Mouse (Mus musculus) bone marrow, adult 2 months (tissue): ENCODE measurements around the gene Arl6ip1. TPM values are rescaled to one million over a fixed set of nuclear protein-coding genes. Genes with fewer than 3 reads are reported as not detected.
"Not testable (repeated sequence)": the region's sequence is repeated elsewhere in the genome, so short reads cannot be mapped to it uniquely, and the experiment has no call there.

ENCODE experiments used
- H3K27ac ChIP-seq: fragments of 200-500 bp; 2 replicates; pipeline ENCODE4 v1.5.1; 2012; ENCODE audit warnings: low read depth, mild to moderate bottlenecking, control low read depth, inconsistent platforms, low read length; ENCODE audit not compliant: control insufficient read depth, poor library complexity, insufficient read depth
- H3K4me1 ChIP-seq: fragments of 200-500 bp; 2 replicates; pipeline ENCODE4 v1.6.1; 2011; ENCODE audit warnings: low read length; ENCODE audit not compliant: control insufficient read depth, insufficient read depth
- H3K4me3 ChIP-seq: fragments of 200-500 bp; replicated peaks from 2 replicates; pipeline ENCODE3; 2011; ENCODE audit warnings: mild to moderate bottlenecking, low read depth, low read length, control low read depth; ENCODE audit not compliant: control insufficient read depth
- CTCF ChIP-seq: fragments of 200-500 bp; IDR thresholded peaks from 2 replicates; pipeline ENCODE4 v1.5.1; 2011; ENCODE audit warnings: low read length, control low read depth; ENCODE audit not compliant: control insufficient read depth, insufficient read depth
- POLR2A ChIP-seq: fragments of 200-500 bp; IDR thresholded peaks from 2 replicates; pipeline ENCODE4 v1.6.1; 2011; ENCODE audit warnings: low read depth, mild to moderate bottlenecking, control low read depth, low read length, borderline replicate concordance; ENCODE audit not compliant: control insufficient read depth
- WGBS: fragments of 180-500 bp; shearing (Covaris S2); methylation state at CpG from one replicate; pipeline ENCODE4 v1.1.7; 2018; 5-methylcytosine and 5-hydroxymethylcytosine counted together
- polyA plus RNA-seq: library from polyadenylated mRNA; stranded (reverse); fragments of >200 nt; gene quantifications from 2 replicates; pipeline ENCODE4 v1.2.4, GENCODE M21; 2011; ENCODE audit warnings: low replicate concordance; ENCODE audit not compliant: missing spikeins, insufficient read depth, insufficient read length

Arl6ip1 gene
- polyA plus RNA-seq, result 130 and 142 TPM in 2 replicates

- Histone ChIP-seq H3K4me1 (no peaks in the 10 kb centered on the region; the same call in 1 of the 2 replicates), H3K27ac (peak within 1 kb of the TSS; percentile 92), H3K4me3 (peak within 1 kb of the TSS; percentile 86)
- peak; percentile 100 for TF ChIP-seq POLR2A
- peak; percentile 14; the same call in 1 of the 2 replicates for TF ChIP-seq CTCF
- under 1% methylated on average over 39 of the region's 39 CpGs for WGBS
Observed at GRCm38 (mm10) chr7:118129430-118130041, at the start of gene Arl6ip1. Gene Arl6ip1, minus strand, starts transcription at chr7:118129662.

DNA sequence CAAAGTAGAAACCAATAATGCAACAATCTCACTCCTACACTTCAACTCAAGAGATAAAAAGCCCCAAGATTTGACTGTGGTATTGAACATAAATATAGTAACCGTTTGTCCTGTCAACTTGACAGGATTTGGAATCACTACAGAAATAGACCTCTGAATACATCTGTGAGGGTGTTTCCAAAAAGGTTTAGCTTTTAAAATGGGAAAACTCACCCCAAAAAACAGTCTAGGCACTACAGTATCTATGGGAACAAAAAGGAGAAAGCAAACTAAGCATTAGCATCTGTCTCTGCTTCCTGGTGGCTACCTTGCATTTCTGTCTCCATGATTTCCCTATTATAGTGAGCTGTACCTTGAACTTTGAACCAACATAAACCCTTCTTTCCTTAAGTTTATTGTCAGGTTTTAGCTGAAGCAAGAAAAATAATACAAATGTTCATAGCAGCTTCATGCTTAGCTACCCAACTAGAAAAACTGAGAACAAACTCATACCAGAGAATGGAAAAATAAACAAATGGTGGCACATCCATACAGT, 46.4 kb upstream of the Arl6ip1 start:
- 59% methylated on average over 1 of the region's 1 CpGs for WGBS
- no peak for TF ChIP-seq CTCF
- TF ChIP-seq POLR2A, result no peak
- H3K4me1 ChIP-seq, result no peaks in the 10 kb centered on the region
- no peak overlapping the region for H3K27ac ChIP-seq
- H3K4me3 ChIP-seq, result no peak overlapping the region

- H3K27ac ChIP-seq, H3K4me1 ChIP-seq, H3K4me3 ChIP-seq: not testable (repeated sequence)
- WGBS, result 55% methylated on average over 2 of the region's 2 CpGs
Observed at GRCm38 (mm10) chr7:118170125-118170524, 40.7 kb upstream of the Arl6ip1 start.

- Histone ChIP-seq H3K4me1 (no peaks in the 10 kb centered on the region), H3K27ac (no peak overlapping the region), H3K4me3 (no peak overlapping the region)
- TF ChIP-seq POLR2A, result no peak
- 91% methylated on average over 8 of the region's 8 CpGs for WGBS
Observed at GRCm38 (mm10) chr7:118163006-118163405, 33.5 kb upstream of the Arl6ip1 start.

DNA sequence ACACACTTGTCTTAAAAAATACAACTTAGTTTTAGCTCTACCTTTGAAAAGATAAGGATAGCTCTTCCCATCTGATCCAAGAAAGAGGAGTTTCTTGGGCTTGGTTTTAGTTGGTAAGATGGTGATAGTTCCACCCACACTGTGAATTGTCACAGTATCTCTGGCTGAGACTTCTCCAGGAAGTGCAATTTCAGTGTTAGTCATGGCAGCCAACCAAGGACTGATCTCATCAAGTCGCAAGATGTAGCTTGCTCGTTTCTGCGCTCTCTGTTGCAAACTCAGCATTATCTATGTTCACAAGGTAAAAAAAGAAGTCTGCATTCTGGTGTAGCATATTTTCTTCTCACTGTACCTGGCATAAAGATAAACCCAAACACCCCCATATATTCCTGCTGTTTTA, 30.7 kb upstream of the Arl6ip1 start:
- H3K4me1 ChIP-seq, result no peaks in the 10 kb centered on the region
- no peak for TF ChIP-seq POLR2A
- TF ChIP-seq CTCF, result no peak
- H3K4me3 ChIP-seq, result no peak overlapping the region
- 83% methylated on average over 3 of the region's 3 CpGs for WGBS
- H3K27ac ChIP-seq, result no peak overlapping the region

GRCm38 (mm10) chr7:118156461-118156860, 27.0 kb upstream of the Arl6ip1 start:
- 96% methylated on average over 7 of the region's 7 CpGs for WGBS
- Histone ChIP-seq H3K27ac (no peak overlapping the region), H3K4me3 (no peak overlapping the region), H3K4me1 (no peaks in the 10 kb centered on the region)
- TF ChIP-seq CTCF (no peak), POLR2A (no peak)

GRCm38 (mm10) chr7:118154150-118154549, 24.7 kb upstream of the Arl6ip1 start:
- H3K4me3 ChIP-seq, result no peak overlapping the region
- H3K4me1 ChIP-seq, result no peaks in the 10 kb centered on the region
- 68% methylated on average over 6 of the region's 6 CpGs for WGBS
- H3K27ac ChIP-seq, result no peak overlapping the region
- TF ChIP-seq CTCF (no peak), POLR2A (no peak)

DNA sequence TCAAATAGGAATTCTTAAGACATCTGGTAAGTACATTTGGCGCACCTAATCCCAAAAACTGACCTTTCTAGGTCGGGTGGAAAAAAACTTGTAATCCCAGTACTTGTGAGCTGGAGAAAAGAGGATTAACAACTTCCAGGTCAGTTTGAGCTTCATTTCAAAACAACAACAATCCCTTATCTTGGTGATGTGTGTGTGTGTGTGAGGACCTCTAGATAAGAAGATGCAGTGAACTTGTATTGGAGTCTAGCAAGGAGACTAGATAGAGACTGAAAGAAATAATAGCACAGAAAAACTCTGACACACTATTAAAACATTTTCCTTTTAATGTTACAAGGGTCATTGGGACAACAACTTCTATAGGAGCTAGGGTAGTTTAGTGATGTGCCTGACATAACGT, 14.1 kb upstream of the Arl6ip1 start:
- no peak overlapping the region for H3K4me3 ChIP-seq

GRCm38 (mm10) chr7:118143123-118143522, 13.7 kb upstream of the Arl6ip1 start:
- no peak for TF ChIP-seq POLR2A
- TF ChIP-seq CTCF, result no peak
- 64% methylated on average over 4 of the region's 4 CpGs for WGBS
- Histone ChIP-seq H3K4me1 (no peaks in the 10 kb centered on the region), H3K4me3 (no peak overlapping the region), H3K27ac (no peak overlapping the region)

More for the DNA sequence above, 14.1 kb upstream of the Arl6ip1 start:
- Histone ChIP-seq H3K4me1 (no peaks in the 10 kb centered on the region), H3K27ac (no peak overlapping the region)
- TF ChIP-seq CTCF (no peak), POLR2A (no peak)
- 80% methylated on average over 3 of the region's 3 CpGs for WGBS
